Mouse (Mus musculus): Measurements from ENCODE around the gene Matn1.

Matn1 gene

DNA sequence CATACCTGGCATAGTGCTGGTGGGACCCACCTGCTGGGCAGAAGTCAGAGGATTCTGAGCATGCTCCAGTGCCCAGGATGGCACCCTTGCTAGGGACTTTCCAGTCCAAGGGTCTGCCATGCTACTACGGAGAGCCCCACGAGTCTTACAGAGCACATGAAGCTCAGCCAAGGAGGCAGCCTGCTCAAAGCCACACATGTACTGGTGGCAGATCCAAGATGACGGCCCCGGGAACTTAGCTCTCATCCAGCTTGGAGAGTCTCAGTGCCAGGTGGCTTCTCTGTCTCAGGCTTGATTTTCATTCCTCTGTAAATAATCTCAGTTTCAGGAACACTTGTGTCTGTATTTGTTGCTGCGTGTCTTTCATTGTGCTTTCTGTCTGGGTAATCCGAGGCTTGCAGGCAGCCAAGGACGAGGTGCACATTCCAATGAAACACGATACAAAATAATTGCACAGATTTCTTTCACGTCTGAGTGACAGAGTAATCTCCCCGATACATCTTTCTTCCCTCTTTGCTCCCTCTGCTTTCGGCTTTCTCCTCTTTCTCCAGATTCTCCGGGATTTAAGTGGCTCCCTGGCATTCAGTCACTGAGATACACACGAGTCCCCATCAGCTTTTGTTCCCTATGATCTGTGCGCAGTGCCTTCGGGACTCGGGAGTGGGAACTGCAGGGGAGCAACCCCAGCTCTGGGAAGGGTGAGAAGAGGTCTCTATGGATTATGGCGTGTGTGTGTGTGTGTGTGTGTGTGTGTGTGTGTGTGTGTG is 40.4 kb downstream of the Matn1 start:
- no peak for DNase-seq (ENCODE audit: low read depth, low spot score)

DNA sequence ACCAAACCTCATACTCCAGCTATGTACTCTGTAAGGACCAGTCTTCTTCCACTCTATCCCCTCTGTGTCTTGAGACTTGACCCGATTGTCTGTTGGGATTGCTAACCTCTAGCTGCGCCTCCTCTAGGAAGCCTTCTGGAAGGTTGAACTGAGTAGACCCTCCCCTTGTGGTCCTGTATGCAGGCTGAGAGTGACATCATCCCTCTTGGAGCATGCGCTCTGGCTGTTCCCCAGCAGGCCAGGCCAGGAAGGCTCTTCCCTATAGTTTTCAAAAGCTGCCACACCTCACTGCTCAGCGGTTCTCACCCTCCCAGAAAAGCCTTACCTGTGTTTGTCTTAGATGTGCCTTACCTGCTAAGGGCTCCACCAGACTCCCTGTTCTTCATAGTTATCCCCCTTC is 42.9 kb downstream of the Matn1 start:
- no peak for DNase-seq (ENCODE audit: low read depth, low spot score)

DNA sequence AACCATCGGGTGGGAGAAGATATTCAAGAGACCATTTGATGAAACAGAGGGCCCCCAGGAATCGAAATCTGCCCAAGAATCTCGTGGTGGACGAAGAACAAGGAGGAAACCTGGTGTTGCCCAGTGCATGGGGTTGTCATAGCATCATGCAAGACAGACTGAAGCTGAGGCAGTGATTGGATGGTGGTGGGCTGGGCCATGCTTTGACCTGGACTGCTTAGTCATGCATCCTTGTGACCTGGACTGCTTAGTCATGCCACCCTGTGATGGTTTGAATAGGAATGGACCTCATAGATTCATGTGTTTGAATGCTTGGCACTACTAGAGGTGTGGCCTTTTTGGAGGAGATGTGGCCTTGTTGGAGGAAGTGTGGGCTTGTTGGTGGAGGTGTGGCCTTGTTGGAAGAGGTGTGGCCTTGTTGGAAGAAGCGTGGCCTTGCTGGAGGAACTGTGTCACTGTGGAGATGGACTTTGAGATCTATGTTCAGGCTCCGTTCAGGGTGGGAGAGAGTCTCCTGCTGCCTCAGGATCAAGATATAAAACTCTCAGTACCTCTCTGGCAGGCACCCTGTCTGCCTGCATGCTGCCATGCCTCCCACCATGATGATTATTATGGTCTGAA is 44.1 kb downstream of the Matn1 start:
- no peak for DNase-seq (ENCODE audit: low read depth, low spot score)

GRCm38 (mm10) chr4:130989146-130989545 is 45.0 kb downstream of the Matn1 start:
- no peak for DNase-seq (ENCODE audit: low read depth, low spot score)

- DNase-seq (ENCODE audit: low read depth, low spot score): no peak
Measured at GRCm38 (mm10) chr4:130990966-130991365, 46.8 kb downstream of the Matn1 start.

GRCm38 (mm10) chr4:130994556-130994955 is 50.4 kb downstream of the Matn1 start:
- no peak for DNase-seq (ENCODE audit: low read depth, low spot score)

DNA sequence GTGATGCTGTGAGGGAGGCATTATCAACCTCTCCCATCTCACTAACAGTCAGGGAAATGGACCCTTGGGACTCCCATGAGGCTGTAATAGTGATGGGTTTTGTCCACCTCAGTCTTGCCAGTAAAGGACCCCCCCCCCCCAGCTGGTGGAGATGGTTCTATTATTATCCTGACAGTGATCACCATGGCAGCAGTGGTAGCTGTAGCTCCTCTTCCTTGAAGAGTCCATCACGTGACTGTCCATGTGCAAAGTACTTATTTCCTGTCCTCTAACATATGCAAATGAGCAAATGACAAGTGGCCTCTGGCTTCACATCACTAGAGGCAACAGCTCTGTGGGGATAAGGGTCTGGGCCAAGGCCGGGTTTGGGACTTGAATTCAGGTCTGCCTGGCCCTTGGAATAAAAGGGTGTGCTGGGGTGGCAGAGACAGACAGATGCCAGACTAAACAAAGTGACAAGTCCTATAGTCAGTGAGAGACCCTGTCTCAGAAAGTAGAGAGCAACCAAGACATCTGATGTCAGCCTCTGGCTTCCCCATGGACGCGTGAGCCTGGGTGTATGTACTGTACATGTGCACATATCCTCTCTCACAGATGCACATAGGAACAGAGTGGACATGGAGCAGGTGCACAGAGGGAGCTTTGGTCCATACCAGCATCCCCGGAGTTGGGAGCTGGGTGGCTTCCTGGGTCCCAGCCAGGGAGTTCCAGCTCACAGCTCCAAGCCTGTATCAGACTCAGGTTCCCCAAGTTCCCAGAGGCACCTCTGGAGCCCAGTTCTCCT is 55.8 kb downstream of the Matn1 start:
- no peak for DNase-seq (ENCODE audit: low read depth, low spot score)

GRCm38 (mm10) chr4:131000614-131001178 is 56.5 kb downstream of the Matn1 start:
- no peak for DNase-seq (ENCODE audit: low read depth, low spot score)
